Mouse (Mus musculus) embryo, embryonic 10.5 days (tissue): Measurements from ENCODE around the gene Gtf2h5.

ENCODE experiments used
- DNase-seq: peaks from one replicate; pipeline ENCODE4 v3.0.0-alpha.2; 2015; ENCODE audit warnings: low spot score

Gtf2h5 gene

GRCm38 (mm10) chr17:6110956-6111355 is 31.4 kb downstream of the Gtf2h5 start:
- no peak for DNase-seq

- no peak for DNase-seq
These were observed 34.1 kb downstream of the Gtf2h5 start for GRCm38 (mm10) chr17:6113653-6114052.

DNA sequence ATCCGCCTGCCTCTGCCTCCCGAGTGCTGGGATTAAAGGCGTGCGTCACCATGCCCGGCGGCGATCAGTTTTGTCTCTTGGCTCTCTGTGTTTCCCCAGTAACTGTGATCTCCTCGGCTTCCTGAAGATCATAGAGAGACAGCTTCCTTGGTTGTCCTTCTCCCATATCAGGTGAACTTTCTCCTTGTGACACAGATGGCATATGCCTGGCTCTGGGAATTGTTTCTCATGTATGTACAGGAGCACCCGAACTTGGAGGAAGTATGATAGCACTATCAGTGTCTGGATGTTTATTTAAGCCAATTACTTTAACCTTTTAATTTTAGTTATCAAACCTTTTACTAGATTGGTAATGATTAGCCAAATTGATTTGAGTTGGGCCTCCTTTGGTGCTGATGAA is 35.5 kb downstream of the Gtf2h5 start:
- no peak for DNase-seq

DNA sequence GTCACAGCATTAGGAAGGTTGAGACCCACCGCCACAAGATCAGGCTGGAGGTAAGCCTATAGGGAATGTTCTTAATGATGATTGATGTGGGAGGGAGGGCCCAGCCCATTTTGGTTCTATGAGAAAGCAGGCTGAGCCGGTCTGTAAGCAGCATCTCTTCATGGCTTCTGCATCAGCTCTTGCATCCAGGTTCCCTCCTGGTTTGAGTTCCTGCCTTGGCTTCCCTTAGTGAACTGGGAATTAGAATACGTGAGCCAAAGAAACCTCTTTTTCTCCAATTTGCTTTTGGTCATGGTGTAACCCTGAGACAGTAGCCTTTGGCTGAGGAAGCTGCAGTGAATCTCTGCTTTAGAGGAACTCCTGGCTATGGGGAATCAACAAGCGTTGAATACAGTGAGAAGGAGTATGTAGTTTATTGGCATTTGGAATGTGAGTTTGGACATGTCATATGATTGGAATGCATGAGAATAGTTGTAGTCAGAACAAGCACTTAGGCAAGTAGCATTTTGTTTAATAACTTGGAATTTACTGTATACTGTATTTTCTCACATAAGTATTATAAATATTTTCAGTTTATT is 37.7 kb downstream of the Gtf2h5 start:
- no peak for DNase-seq

DNA sequence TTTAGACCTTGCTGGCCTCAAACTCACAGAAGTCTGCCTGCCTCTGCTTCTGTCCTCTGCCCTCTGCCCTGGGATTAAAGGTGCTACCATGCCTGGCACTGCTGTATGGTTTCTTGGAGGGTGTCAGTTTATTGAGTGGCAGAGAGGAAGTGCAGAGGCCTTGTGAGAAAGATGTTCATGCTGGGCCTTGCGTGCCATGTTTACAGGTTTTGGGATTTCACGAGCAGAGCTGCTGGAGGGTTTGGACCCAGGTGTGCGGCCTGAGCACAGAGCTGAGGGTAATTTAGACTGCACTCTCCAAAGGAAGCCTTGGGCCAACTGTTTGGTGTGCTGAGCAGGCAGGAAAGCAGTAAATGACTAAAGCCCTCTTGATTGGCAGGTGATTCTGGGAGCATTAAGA is 38.3 kb downstream of the Gtf2h5 start:
- no peak for DNase-seq

- DNase-seq, result no peak
These were observed 39.3 kb downstream of the Gtf2h5 start for GRCm38 (mm10) chr17:6118861-6119260.

DNA sequence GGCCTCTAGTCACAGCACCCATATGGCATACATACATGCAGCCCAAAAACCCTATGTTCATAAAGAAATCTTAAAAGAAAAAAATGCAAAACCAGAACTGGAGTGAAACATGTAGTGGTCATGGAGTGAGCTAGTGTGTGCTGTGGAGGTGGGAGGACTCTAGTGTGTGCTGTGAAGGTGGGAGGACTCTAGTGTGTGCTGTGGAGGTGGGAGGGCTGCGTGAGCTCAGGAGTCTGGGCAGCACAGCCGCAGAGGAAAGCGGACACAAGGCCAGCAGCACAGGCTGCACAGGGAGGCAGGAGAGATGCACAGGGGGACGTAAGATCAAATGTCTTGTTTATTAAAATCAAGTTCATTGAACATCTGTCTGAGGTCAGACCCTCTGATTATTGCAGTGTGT is 44.2 kb downstream of the Gtf2h5 start:
- no peak for DNase-seq

DNA sequence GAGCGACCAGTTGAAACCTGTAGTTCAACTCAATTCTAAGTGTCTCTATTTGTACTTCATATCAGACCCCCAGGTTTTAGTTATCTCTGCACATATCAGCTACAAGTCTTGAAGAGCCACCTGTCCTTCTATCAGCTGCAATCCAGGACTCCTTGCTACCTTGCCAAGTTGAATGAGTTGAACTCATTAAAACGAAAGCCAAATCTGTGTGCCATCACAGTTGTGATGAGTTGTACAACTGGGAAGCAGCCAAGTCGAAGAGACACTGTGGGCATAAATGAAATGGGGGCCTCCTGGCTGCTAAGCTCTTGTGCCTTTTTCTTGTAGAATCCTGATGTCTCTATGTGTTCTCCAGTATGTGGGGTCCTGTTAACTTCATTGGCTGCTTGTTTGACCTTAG is 45.9 kb downstream of the Gtf2h5 start:
- DNase-seq, result no peak

GRCm38 (mm10) chr17:6128039-6128438 is 48.5 kb downstream of the Gtf2h5 start:
- no peak for DNase-seq

DNA sequence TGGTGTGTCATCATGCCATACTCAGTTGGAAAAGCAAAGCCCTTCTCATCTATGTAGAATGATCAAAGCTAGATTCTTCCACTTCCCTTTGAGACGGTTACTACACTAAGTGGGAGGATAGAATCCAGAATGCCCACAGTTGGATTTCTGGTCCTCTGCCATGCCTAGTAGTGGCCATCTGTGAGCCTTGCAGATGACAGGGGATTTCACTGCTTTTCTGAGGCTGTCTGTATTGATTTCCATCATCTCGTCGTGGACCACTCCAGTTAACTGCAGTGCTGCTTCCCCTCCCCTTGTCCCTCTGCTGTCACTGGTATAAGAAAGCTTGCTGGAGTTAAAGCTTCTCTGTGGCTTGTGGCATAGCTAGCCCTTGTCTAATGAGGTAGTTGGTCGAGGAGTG is 49.8 kb downstream of the Gtf2h5 start:
- no peak for DNase-seq

DNA sequence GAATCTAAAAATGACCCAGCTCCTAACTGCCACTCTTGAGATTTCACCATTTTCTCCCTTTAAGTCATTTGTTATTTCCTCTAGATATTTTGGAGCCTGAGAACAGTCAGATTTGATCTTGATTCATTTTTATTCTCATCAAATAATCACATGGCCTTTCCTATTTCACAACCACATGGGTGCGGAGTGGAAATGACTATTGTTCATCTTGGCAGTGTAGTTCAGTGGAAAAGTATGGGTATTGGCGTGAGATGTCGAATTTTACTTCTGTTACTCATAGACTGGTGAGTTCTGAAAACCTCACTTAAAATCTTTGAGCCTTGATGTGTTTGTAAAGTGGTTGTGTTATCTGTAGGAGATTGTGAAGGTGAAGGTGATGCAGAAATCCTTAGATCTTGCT is 51.5 kb downstream of the Gtf2h5 start:
- no peak for DNase-seq
